ENCODE assay signal across 31 mouse cellular contexts in the genomic region with DNA sequence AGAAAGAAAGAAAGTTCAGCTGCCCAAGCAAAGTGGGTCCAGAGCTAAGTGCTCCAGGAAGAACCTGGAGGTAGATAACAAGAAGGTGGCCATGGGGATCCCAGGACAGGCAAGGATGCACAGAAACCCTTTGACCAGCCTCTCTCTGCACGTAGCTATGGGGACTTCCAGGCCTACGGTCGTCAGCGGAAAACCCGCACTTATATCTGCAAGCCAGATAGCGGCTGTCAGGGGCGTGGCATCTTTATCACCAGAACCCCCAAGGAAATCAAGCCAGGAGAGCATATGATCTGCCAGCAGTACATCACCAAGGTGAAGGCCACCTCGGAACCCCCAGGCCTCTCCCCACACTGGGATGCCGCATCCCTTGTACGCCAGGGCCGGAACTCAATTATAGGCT. TPM values are rescaled to one million over a fixed set of nuclear protein-coding genes. Genes with fewer than 3 reads are reported as not detected.
DNase-seq lines count a peak whose midpoint lies in the region; ATAC-seq and TF ChIP-seq lines count a peak whose summit lies in the region.
"Had no signal": no experiment of that assay in that cellular context is flagged by ENCODE, and none has a peak within 500 bp of the region (broad histone marks: within the 10 kb centered on the region; RNA-seq: fewer than 3 reads in every experiment).

No protein-coding gene starts in this region.

- no peak overlapping the region for H3K9ac ChIP-seq in liver, embryonic 12.5 days
- H3K9ac ChIP-seq: embryonic facial prominence, embryonic 13.5 days; forebrain, embryonic 12.5 days; forebrain, embryonic 15.5 days; heart, embryonic 13.5 days; hindbrain, embryonic 14.5 days had no signal

- 42% methylated on average over 11 of the region's 11 CpGs for WGBS in liver, embryonic 12.5 days (ENCODE audit: insufficient replicate concordance)
- WGBS in lung, adult 2 months = 83% methylated on average over 11 of the region's 11 CpGs

- H3K27ac ChIP-seq in liver, embryonic 12.5 days = no peak overlapping the region
- H3K27ac ChIP-seq: embryonic facial prominence, embryonic 10.5 days; embryonic facial prominence, embryonic 13.5 days; forebrain, embryonic 12.5 days; forebrain, embryonic 15.5 days; heart, adult 2 months; heart, embryonic 10.5 days; heart, embryonic 13.5 days; hindbrain, embryonic 14.5 days; hindbrain, postnatal 0 days had no signal

- no peak for ATAC-seq in liver, embryonic 12.5 days
- peak; percentile 57 for ATAC-seq in megakaryocyte-erythroid progenitor cell, adult 5-6 weeks (replicated peaks; ENCODE audit: low FRiP score, low TSS enrichment, poor library complexity, severe bottlenecking)
- ATAC-seq: forebrain, embryonic 15.5 days; hindbrain, postnatal 0 days had no signal

- TF ChIP-seq POLR2A in lung, adult 2 months (IDR thresholded peaks at IDR 0.05; ENCODE audit: borderline replicate concordance, extremely low read depth, low read depth, low read length) = no peak

- peaks cover 10% of the 10 kb centered on the region for H3K27me3 ChIP-seq in liver, embryonic 12.5 days (replicated peaks)

- peak; percentile 41 for DNase-seq in liver
- DNase-seq in CD4-positive helper T cell, adult 2 months (ENCODE audit: low read depth, low spot score) = peak; percentile 59
- DNase-seq in c-Kit-positive CD71-positive TER-119-positive erythroid progenitor cells, embryonic 14.5 days (ENCODE audit: low spot score) = peak; percentile 37
- DNase-seq in lung, adult 2 months = no peak
- no peak for DNase-seq in right cerebral cortex, postnatal 25 days
- DNase-seq: adrenal gland, adult 2 months; adrenal gland, postnatal 14 days; B cell, adult 2 months; cerebellum, adult 11-12 months; cerebellum, adult 8-10 months; cerebellum, postnatal 10 days; cerebellum, postnatal 36 days; embryo, embryonic 11 days; gastrocnemius, postnatal 10 days; gastrocnemius, postnatal 36 days; heart, adult 2 months; heart, postnatal 14 days; heart, postnatal 4 days had no signal

- H3K36me3 ChIP-seq in liver, embryonic 12.5 days = no peaks in the 10 kb centered on the region
- H3K36me3 ChIP-seq: embryonic facial prominence, embryonic 10.5 days; embryonic facial prominence, embryonic 13.5 days; forebrain, embryonic 12.5 days; forebrain, embryonic 15.5 days; G1E; heart, embryonic 10.5 days; heart, embryonic 13.5 days had no signal

- peaks cover 30% of the 10 kb centered on the region for H3K4me1 ChIP-seq in liver, embryonic 12.5 days
- H3K4me1 ChIP-seq in lung, adult 2 months (ENCODE audit: control insufficient read depth, insufficient read depth, low read length) = no peaks in the 10 kb centered on the region
- H3K4me1 ChIP-seq: embryonic facial prominence, embryonic 13.5 days; forebrain, embryonic 12.5 days; forebrain, embryonic 15.5 days; heart, embryonic 13.5 days had no signal

- no peak for TF ChIP-seq CTCF in lung, adult 2 months (IDR thresholded peaks at IDR 0.05; ENCODE audit: insufficient read depth, low read length)

- H3K4me2 ChIP-seq in liver, embryonic 12.5 days = no peak overlapping the region
- H3K4me2 ChIP-seq: embryonic facial prominence, embryonic 13.5 days; forebrain, embryonic 12.5 days; forebrain, embryonic 15.5 days; heart, embryonic 13.5 days; hindbrain, embryonic 14.5 days had no signal

- no peak overlapping the region for H3K4me3 ChIP-seq in liver, embryonic 12.5 days
- no peak overlapping the region for H3K4me3 ChIP-seq in lung, adult 2 months (replicated peaks; ENCODE audit: extremely low read depth, low read depth, low read length)
- H3K4me3 ChIP-seq: embryonic facial prominence, embryonic 10.5 days; embryonic facial prominence, embryonic 13.5 days; erythroblast, embryonic 14.5 days; forebrain, embryonic 12.5 days; forebrain, embryonic 15.5 days; heart, adult 2 months; heart, embryonic 10.5 days; heart, embryonic 13.5 days had no signal

- no peaks in the 10 kb centered on the region for H3K9me3 ChIP-seq in liver, embryonic 12.5 days (replicated peaks)
- H3K9me3 ChIP-seq: embryonic facial prominence, embryonic 10.5 days; embryonic facial prominence, embryonic 13.5 days; forebrain, embryonic 12.5 days; forebrain, embryonic 15.5 days; G1E; heart, embryonic 10.5 days; heart, embryonic 13.5 days had no signal

RNA-seq across cellular contexts. Expression of gene Ttll13, which starts 6.7 kb away (rescaled TPM):
- 0.61 and 1.0 TPM in 2 replicates for polyA plus RNA-seq in liver, embryonic 12.5 days (2016; fragmentation: Nextera tagmentation; extraction: Ambion mirVana)
- total RNA-seq in megakaryocyte-erythroid progenitor cell, adult 5-6 weeks (2014; fragmentation: Nextera tagmentation) = not detected in 2 replicates
- total RNA-seq in megakaryocyte-erythroid progenitor cell, adult 5-6 weeks (2017) = 0.11 and 1.9 TPM in 2 replicates
- polyA plus RNA-seq in lung, adult 2 months (2012; rRNA removed) = 1.2 and 1.3 TPM in 2 replicates
- total RNA-seq: granulocyte monocyte progenitor cell, adult 5-6 weeks had no signal

RNA-seq across cellular contexts. Expression of gene Ngrn, which starts 8.1 kb away (rescaled TPM):
- 42.0 and 45.6 TPM in 2 replicates for polyA plus RNA-seq in liver, embryonic 12.5 days (2016; fragmentation: Nextera tagmentation; extraction: Ambion mirVana)
- 24.4 and 37.7 TPM in 2 replicates for total RNA-seq in megakaryocyte-erythroid progenitor cell, adult 5-6 weeks (2014; fragmentation: Nextera tagmentation)
- 18.8 and 25.7 TPM in 2 replicates for total RNA-seq in megakaryocyte-erythroid progenitor cell, adult 5-6 weeks (2017)
- 21.0 and 26.2 TPM in 2 replicates for polyA plus RNA-seq in lung, adult 2 months (2012; rRNA removed)

RNA-seq across cellular contexts. Expression of gene Vps33b, which starts 16.6 kb away (rescaled TPM):
- 9.0 and 11.4 TPM in 2 replicates for polyA plus RNA-seq in liver, embryonic 12.5 days (2016; fragmentation: Nextera tagmentation; extraction: Ambion mirVana)
- total RNA-seq in megakaryocyte-erythroid progenitor cell, adult 5-6 weeks (2014; fragmentation: Nextera tagmentation) = 33.6 and 37.9 TPM in 2 replicates
- total RNA-seq in megakaryocyte-erythroid progenitor cell, adult 5-6 weeks (2017) = 43.4 and 54.7 TPM in 2 replicates
- 11.9 and 14.4 TPM in 2 replicates for polyA plus RNA-seq in lung, adult 2 months (2012; rRNA removed)

RNA-seq across cellular contexts. Expression of gene Gdpgp1, which starts 20.2 kb away (rescaled TPM):
- 3.9 and 4.4 TPM in 2 replicates for polyA plus RNA-seq in liver, embryonic 12.5 days (2016; fragmentation: Nextera tagmentation; extraction: Ambion mirVana)
- total RNA-seq in megakaryocyte-erythroid progenitor cell, adult 5-6 weeks (2014; fragmentation: Nextera tagmentation) = 8.2 and 9.7 TPM in 2 replicates
- total RNA-seq in megakaryocyte-erythroid progenitor cell, adult 5-6 weeks (2017) = 2.7 and 4.7 TPM in 2 replicates
- 2.4 and 3.2 TPM in 2 replicates for polyA plus RNA-seq in lung, adult 2 months (2012; rRNA removed)

RNA-seq across cellular contexts. Expression of gene Cib1, which starts 20.3 kb away (rescaled TPM):
- polyA plus RNA-seq in liver, embryonic 12.5 days (2016; fragmentation: Nextera tagmentation; extraction: Ambion mirVana) = 97.5 and 99.2 TPM in 2 replicates
- 65.7 and 67.1 TPM in 2 replicates for total RNA-seq in megakaryocyte-erythroid progenitor cell, adult 5-6 weeks (2014; fragmentation: Nextera tagmentation)
- 28.8 and 42.4 TPM in 2 replicates for total RNA-seq in megakaryocyte-erythroid progenitor cell, adult 5-6 weeks (2017)
- polyA plus RNA-seq in lung, adult 2 months (2012; rRNA removed) = 93.8 and 94.6 TPM in 2 replicates

Comparison
In these comparisons a context has a peak if more than half of its experiments do, and no peak if none do; other contexts are left out.
1. DNase-seq: peak in liver (single experiment), CD4-positive helper T cell, adult 2 months (single experiment) and c-Kit-positive CD71-positive TER-119-positive erythroid progenitor cells, embryonic 14.5 days (single experiment); none in lung, adult 2 months (single experiment) and right cerebral cortex, postnatal 25 days (single experiment).